7 mouse cellular contexts compared by ENCODE assay signal in the genomic region with DNA sequence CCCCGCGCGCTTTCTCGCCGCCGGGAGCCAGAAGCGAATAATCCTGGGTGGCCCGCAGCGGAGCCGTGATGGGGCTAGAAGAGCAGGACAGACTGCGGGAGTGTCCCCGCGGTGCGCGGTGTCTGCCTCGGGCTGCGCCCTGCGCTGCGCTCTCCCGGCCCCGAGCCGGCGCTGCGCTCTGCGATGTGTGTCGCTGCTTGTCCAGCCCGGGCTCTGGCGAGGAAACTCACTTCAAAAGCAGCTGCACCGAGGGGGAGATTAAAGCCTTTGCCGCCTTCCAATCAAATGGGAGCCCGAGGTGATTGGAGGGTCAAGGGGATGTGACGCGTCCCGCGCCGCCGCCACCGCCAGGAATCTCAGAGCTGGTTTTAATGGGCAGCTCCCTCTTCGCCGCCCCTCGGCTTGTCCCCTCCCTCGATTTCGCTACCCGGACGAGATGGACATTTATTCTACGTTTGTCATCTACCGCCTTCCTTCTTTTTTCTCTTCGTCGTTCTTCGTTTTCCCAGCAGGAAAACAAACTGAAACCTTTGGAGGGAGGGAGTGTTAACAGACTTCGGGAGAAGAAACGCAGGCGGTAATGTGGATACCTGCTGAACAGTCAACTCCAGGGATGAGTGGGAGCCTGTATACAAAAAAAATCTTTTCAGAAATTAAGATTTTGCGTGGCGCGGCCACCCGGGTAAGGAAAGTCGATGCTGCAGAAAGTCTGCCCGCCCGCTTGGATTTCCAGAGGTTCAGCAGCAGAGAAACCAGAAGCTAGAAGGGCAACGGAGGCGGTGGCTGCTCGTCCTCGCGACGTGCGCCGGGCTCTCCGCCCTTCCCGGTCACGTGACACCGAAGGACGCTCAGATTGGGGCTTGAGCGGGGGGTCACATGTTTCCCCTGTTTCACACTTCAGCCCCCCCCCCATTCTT. TPM values are rescaled to one million over a fixed set of nuclear protein-coding genes. Genes with fewer than 3 reads are reported as not detected.
DNase-seq lines count a peak whose midpoint lies in the region; ATAC-seq lines count a peak whose summit lies in the region.

No protein-coding gene starts in this region.

- H3K36me3 ChIP-seq in embryonic facial prominence, embryonic 10.5 days (replicated peaks): peaks cover 17% of the 10 kb centered on the region
- peaks cover 14% of the 10 kb centered on the region for H3K36me3 ChIP-seq in limb, embryonic 13.5 days
- H3K36me3 ChIP-seq in midbrain, embryonic 16.5 days (ENCODE audit: control insufficient read depth, insufficient read depth, low read length): no peaks in the 10 kb centered on the region

- H3K9ac ChIP-seq in limb, embryonic 13.5 days: peak overlapping the region; percentile 98
- H3K9ac ChIP-seq in midbrain, embryonic 16.5 days (ENCODE audit: low read depth, low read length): peak overlapping the region; percentile 79

- peak overlapping the region; percentile 86 for H3K4me2 ChIP-seq in limb, embryonic 13.5 days (replicated peaks)
- peak overlapping the region; percentile 92 for H3K4me2 ChIP-seq in midbrain, embryonic 16.5 days (ENCODE audit: low read length)

- WGBS in embryonic facial prominence, embryonic 10.5 days: under 1% methylated on average over 74 of the region's 74 CpGs
- WGBS in limb, embryonic 13.5 days: under 1% methylated on average over 74 of the region's 74 CpGs
- under 1% methylated on average over 67 of the region's 74 CpGs for WGBS in midbrain, embryonic 16.5 days

- peak overlapping the region; percentile 92 for H3K27ac ChIP-seq in embryonic facial prominence, embryonic 10.5 days (replicated peaks)
- H3K27ac ChIP-seq in limb, embryonic 13.5 days: peak overlapping the region; percentile 99
- peak overlapping the region; percentile 89 for H3K27ac ChIP-seq in midbrain, embryonic 16.5 days (ENCODE audit: low read length)

- H3K9me3 ChIP-seq in embryonic facial prominence, embryonic 10.5 days: no peaks in the 10 kb centered on the region
- H3K9me3 ChIP-seq in limb, embryonic 13.5 days: no peaks in the 10 kb centered on the region
- no peaks in the 10 kb centered on the region for H3K9me3 ChIP-seq in midbrain, embryonic 16.5 days (replicated peaks; ENCODE audit: control insufficient read depth, low read length, poor library complexity, severe bottlenecking)

- peak; percentile 97 for DNase-seq in adrenal gland, postnatal 25 days
- DNase-seq in embryonic facial prominence, embryonic 10.5 days (ENCODE audit: low spot score): peak; percentile 98
- DNase-seq in heart, adult 11 months: peak; percentile 100
- peak; percentile 99 for DNase-seq in kidney, adult 8-10 months
- DNase-seq in spleen, postnatal 4 days (ENCODE audit: low spot score in 2 of 2): peak; percentile 46 to 73

- peaks cover 80% of the 10 kb centered on the region for H3K27me3 ChIP-seq in embryonic facial prominence, embryonic 10.5 days (replicated peaks; ENCODE audit: low read depth, poor library complexity, severe bottlenecking)
- peaks cover 39% of the 10 kb centered on the region for H3K27me3 ChIP-seq in limb, embryonic 13.5 days
- H3K27me3 ChIP-seq in midbrain, embryonic 16.5 days (ENCODE audit: control insufficient read depth, insufficient read depth, low read depth, low read length): peaks cover 12% of the 10 kb centered on the region

- peak; percentile 86 for ATAC-seq in limb, embryonic 13.5 days (ENCODE audit: low FRiP score, low read depth)
- ATAC-seq in midbrain, embryonic 16.5 days: peak; percentile 88

- H3K4me3 ChIP-seq in embryonic facial prominence, embryonic 10.5 days: peak overlapping the region; percentile 85
- peak overlapping the region; percentile 92 for H3K4me3 ChIP-seq in limb, embryonic 13.5 days
- H3K4me3 ChIP-seq in midbrain, embryonic 16.5 days (ENCODE audit: low read depth, low read length): peak overlapping the region; percentile 82

- H3K4me1 ChIP-seq in embryonic facial prominence, embryonic 10.5 days: peaks cover 78% of the 10 kb centered on the region
- peaks cover 54% of the 10 kb centered on the region for H3K4me1 ChIP-seq in limb, embryonic 13.5 days
- peaks cover 48% of the 10 kb centered on the region for H3K4me1 ChIP-seq in midbrain, embryonic 16.5 days (ENCODE audit: control insufficient read depth, insufficient read depth, low read length)

RNA-seq across cellular contexts. Expression of a gene that starts 1.5 kb away (rescaled TPM):
- total RNA-seq in adrenal gland, postnatal 25 days (2021): 27.5 and 33.3 TPM in 2 replicates
- 9.7 and 12.5 TPM in 2 replicates for polyA plus RNA-seq in embryonic facial prominence, embryonic 10.5 days (2016; fragmentation: Nextera tagmentation; extraction: Ambion mirVana)
- polyA plus RNA-seq in limb, embryonic 13.5 days (2015; fragmentation: Nextera tagmentation; extraction: Ambion mirVana): 25.8 and 26.2 TPM in 2 replicates
- 4.0 and 4.4 TPM in 2 replicates for polyA plus RNA-seq in midbrain, embryonic 16.5 days (2015; fragmentation: Nextera tagmentation; extraction: Ambion mirVana)

RNA-seq across cellular contexts. Expression of a gene that starts 31.6 kb away (rescaled TPM):
- 5.0 and 5.6 TPM in 2 replicates for total RNA-seq in adrenal gland, postnatal 25 days (2021)
- 0.85 and 0.88 TPM in 2 replicates for polyA plus RNA-seq in embryonic facial prominence, embryonic 10.5 days (2016; fragmentation: Nextera tagmentation; extraction: Ambion mirVana)
- polyA plus RNA-seq in limb, embryonic 13.5 days (2015; fragmentation: Nextera tagmentation; extraction: Ambion mirVana): 0.36 and 0.38 TPM in 2 replicates
- polyA plus RNA-seq in midbrain, embryonic 16.5 days (2015; fragmentation: Nextera tagmentation; extraction: Ambion mirVana): 0.34 TPM in 1 of 2 replicates, not detected in the other

Comparison
In these comparisons a context has a peak if more than half of its experiments do, and no peak if none do; other contexts are left out.
1. Peak in every context shown above with its lines: DNase-seq, ATAC-seq, H3K4me3 ChIP-seq and H3K27ac ChIP-seq.